Mouse (Mus musculus): ENCODE results near the gene Cbx1. TPM values are rescaled to one million over a fixed set of nuclear protein-coding genes. Genes with fewer than 3 reads are reported as not detected.

Cbx1 gene
- polyA plus RNA-seq (2017; shearing (Covaris generic)) = 10 to 100 TPM; 33.8 to 37.7 TPM

DNA sequence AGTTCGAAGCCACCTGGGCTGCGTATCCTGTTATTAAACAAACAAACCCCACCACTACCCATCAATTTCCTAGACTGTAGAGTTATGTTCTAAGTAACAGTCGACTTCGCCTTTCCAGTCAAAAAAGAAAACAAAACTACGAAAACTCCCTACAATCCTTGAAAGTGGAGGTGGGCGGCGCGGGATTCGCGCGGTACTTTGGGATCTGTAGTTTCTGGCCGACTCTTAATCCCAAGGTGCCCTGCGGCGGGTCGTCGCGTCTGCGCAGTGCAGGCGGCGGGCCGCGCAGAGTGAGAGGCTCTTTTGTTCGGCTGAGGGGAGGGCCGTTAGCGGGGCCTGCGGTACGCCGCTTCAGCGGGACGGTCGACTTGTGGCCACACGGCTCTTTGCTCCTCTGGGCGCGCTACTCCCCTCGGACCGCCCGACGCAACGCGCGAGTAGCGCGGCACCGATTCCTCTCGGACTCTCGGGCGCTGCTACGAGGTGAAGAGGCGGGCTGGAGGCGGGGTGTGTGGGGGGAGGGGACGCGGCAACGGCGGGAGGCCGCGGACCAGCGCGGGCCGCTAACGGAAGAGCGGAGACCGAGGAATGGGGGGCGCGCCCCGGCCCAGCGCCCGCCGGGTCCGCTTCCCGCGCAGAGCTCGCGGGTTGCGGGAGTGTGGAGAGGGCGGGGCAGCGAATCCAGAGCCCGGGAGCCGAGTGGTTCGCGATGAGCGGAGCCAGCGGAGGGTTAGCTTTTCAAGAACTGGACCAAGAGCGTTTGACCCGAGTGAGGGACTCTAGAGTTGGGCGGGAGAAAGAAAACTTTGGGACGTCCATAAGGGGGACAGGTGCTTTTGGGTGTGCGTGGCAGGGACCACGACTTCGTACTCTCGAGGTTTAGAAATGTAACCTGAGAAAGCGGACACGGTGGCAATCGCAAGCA lies at the start of gene Cbx1:
Gene Cbx1 (plus strand): TSS at position 257 of the 925 bp plus-strand sequence.

DNA sequence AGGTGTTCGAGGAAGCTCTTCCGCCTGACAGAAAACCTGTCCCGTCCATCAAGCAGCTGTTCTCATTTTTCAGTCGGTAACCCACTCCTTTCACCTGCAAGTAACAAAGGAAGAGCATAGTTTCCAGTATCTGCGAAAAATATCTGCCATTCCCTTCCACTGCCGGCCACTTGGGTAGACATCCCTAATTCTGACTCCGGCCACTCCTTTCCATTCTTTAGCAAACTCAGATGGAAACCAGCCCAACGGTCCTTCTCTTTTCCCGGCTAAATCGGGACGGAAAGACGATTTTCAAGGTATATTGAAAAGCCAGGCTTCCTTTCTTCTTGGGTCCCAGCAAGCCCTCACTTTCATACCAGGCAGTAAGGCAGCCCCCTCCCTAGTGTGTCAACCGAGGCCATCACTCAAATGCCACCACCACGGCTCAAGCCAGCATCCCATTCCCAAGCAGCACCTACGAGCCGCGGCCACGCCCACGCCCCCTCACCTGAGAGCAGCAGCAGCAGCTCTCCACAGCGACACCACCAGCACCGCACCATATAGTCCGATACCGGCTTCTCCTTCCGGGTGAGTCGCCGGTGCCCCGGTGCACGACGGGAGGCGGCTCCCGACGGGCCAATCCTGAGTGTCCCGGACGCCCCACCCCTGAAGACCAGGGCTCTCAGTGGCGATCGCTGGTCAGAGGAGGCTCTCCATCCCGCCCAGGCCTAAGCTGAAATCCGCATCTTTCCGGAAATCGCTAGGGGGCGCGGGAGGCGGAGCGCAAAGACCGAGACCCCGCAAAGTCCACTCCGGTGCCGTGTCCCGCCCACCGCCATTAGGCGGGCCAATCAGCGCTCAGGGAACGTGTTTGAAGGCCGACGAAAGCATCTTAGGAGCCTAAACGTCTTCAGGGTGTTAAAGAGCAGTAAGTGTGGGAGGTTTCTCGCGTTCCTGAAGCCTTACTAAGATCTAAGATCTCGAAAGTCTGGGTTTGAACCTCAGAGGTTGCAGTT lies 11.7 kb upstream of the Cbx1 start, which contains the start of gene Snx11:
Gene Snx11 (minus strand): TSS at position 592 of the 995 bp plus-strand sequence.

DNA sequence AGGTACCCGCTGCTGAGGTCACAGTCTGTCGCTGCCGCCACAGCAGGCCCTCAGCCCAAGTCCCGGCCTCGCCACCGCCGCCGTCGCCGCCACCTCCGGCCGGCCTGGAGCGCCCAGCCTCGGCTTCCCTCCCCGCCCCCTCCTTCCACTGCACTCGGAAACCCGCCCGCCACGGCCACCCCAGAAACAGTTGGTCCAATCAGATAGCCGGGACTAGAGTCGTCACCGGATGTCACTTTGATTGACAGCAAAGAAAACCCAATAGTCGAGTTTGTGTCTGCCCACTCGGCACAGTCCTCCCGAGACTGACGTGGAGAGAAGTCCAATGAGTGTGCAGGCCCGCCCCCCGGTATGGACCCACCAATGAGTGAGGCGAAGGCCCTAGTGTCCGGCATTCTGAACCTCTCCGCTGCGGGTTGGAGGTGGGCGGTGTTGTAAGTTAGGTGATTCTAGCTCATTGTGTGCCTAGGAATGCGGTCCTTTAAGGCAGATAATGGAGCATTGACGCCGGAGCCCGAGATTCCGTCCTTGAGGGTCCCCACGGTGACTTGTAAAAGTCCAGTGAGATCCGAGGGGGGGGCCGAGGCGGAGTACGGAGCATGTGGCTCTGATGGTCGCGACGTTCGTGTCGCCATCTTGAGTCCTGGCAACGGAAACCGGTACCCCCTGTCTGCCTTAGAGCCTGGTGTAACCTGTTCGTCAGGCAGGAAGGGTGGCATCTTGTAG lies 41.0 kb downstream of the Cbx1 start, which contains the start of gene Nfe2l1:
Gene Nfe2l1 (minus strand): TSS at position 156 of the 726 bp plus-strand sequence.

DNA sequence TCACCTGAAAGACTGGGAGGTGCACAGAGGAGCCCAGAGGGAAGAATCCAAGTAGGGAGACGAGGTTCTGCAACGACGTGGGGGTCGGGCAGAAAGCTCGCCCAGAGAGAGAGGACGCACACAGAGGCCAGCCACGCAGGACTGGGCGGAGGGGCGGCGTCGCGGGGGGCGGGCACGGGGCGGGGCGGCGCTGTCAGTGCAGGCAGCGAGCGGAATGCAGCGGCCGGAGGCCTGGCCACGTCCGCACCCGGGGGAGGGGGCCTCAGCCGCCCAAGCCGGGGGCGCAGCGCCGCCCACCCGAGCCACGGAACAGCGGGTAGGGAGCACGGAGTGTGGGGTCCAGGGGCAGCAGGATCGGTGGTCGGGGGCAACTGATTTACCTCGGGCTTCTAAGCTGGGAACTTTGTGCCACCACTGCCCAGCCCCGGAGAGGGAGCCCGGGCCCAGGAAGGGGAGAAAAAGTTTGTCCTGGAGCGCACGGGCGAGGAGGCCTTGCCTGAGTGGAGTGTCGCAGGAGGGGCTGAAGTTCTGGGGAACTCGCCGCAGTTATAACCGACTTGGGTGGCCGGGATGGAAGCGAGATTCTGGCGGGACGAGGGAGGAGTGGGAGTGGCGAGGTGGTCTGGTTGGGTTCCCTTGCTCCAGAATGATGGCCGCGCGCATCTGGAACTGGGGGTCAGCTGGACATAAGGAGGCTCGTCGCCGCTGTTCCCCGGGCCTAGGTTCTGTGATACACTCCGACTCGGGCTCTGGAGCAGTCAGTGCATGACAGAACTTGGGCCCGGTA lies 60.9 kb downstream of the Cbx1 start, which contains the start of gene Copz2:
Gene Copz2 (plus strand): TSS at position 190 of the 787 bp plus-strand sequence.

Other genes with a start within 250 kb of the Cbx1 start
- 10 to 100 TPM; 28.6 to 33.7 TPM for gene Snx11, start 11.6 kb upstream of the Cbx1 start, polyA plus RNA-seq (2017; shearing (Covaris generic))
- 10 to 100 TPM; 50.4 to 79.6 TPM for gene Nfe2l1, start 40.8 kb downstream of the Cbx1 start, polyA plus RNA-seq (2017; shearing (Covaris generic))
- 1 to 10 TPM in 1 of 2 experiments, not detected in 1; 8.0 TPM for gene Copz2, start 60.7 kb downstream of the Cbx1 start, polyA plus RNA-seq (2017; shearing (Covaris generic))
- gene Cdk5rap3, start 127.4 kb downstream of the Cbx1 start, polyA plus RNA-seq (2017; shearing (Covaris generic)) = 10 to 100 TPM; 64.1 to 95.4 TPM
- gene Prr15l, start 139.0 kb downstream of the Cbx1 start, polyA plus RNA-seq (2017; shearing (Covaris generic)) = under 1 TPM; 0.48 to 0.70 TPM
- gene Pnpo, start 154.9 kb downstream of the Cbx1 start, polyA plus RNA-seq (2017; shearing (Covaris generic)) = 10 to 100 TPM; 32.8 to 42.0 TPM
- gene Sp2, start 193.8 kb downstream of the Cbx1 start, polyA plus RNA-seq (2017; shearing (Covaris generic)) = 10 to 100 TPM; 53.2 to 80.2 TPM
- gene Sp6, start 224.3 kb downstream of the Cbx1 start, polyA plus RNA-seq (2017; shearing (Covaris generic)) = 10 to 100 TPM; 26.1 to 30.2 TPM
- gene Scrn2, start 240.8 kb downstream of the Cbx1 start, polyA plus RNA-seq (2017; shearing (Covaris generic)) = 10 to 100 TPM in 1 of 2 experiments, 1 to 10 TPM in 1; 8.8 to 14.8 TPM

Data from inflammation-experienced regulatory T-cells (primary cell).